Mouse (Mus musculus) stomach, postnatal 0 days (tissue): ENCODE measurements around the gene Rnf151.

Experiments
- CTCF ChIP-seq: IDR thresholded peaks from 2 replicates; pipeline ENCODE4 v1.5.1; 2016; ENCODE audit warnings: antibody characterized with exemption, low read depth, mild to moderate bottlenecking, moderate library complexity
- EP300 ChIP-seq: optimal IDR thresholded peaks from 2 replicates; pipeline ENCODE3; 2016; ENCODE audit warnings: antibody characterized with exemption

DNA sequence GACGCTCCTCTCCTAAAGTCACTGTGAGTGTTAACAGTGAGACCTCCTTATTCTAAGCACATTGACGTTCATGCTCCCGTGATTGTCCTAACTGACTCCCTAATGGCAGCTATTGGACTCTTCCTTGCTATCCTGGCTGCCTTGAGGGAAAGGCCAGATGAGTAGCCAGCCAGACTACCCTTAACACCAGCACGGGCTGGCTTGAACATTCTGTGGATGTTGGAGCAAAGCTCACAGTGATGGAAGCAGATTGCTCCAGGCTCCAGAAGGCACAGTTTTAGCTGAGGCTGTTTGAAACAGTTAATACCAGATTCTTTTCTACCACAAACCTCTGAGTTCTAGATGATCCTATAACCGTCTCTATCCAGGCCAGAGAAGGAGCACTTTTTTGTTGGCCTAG lies 26.0 kb upstream of the Rnf151 start:
- TF ChIP-seq CTCF: no peak
- TF ChIP-seq EP300: no peak
